Mouse (Mus musculus) testis, adult 2 months (tissue): ENCODE data around the gene Rpl7l1.

Experiments used
- CTCF ChIP-seq: fragments of 200-500 bp; IDR thresholded peaks from 2 replicates; pipeline ENCODE4 v1.5.1; 2012; ENCODE audit warnings: low read depth, mild to moderate bottlenecking, inconsistent platforms, low read length, moderate library complexity; ENCODE audit not compliant: control insufficient read depth, insufficient read depth, insufficient replicate concordance
- POLR2A ChIP-seq: fragments of 200-500 bp; IDR thresholded peaks from 2 replicates; pipeline ENCODE4 v1.6.1; 2012; ENCODE audit warnings: low read depth, mild to moderate bottlenecking, inconsistent platforms, low read length, moderate library complexity; ENCODE audit not compliant: control insufficient read depth

DNA sequence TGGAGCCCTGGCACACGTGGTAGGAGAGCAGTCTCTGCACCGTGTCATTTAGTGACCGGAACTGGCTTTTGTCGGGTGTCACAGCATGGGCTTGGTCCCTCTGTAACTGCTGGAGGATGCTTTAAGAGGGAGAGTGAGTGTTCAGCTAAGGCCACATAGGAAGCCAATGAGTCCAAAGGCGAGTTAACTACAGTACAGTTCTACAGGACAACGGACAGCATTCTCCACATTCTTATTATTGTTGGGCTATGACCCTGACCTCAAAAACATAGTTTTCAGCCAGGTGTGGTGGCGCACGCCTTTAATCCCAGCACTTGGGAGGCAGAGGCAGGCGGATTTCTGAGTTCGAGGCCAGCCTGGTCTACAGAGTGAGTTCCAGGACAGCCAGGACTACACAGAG is 25.9 kb upstream of the Rpl7l1 start:
- TF ChIP-seq CTCF (no peak), POLR2A (no peak)
